Mouse (Mus musculus) gastrocnemius, postnatal 4 days (tissue): ENCODE results near the gene Mup22. TPM values are rescaled to one million over a fixed set of nuclear protein-coding genes. Genes with fewer than 3 reads are reported as not detected.
"Not testable (repeated sequence)": the region's sequence is repeated elsewhere in the genome, so short reads cannot be mapped to it uniquely, and the experiment has no call there.

Experiments
- DNase-seq, 2 experiments: peaks; one replicate each; pipeline ENCODE4 v3.0.0; 2021 to 2022; ENCODE audit warnings: low spot score in 2 of 2, mixed read lengths in 2 of 2
- long read RNA-seq, 2 experiments: library from polyadenylated mRNA; stranded (forward); transcript quantifications; one replicate each; pipeline ENCODE4 v2.0.0; 2021
- total RNA-seq, 2 experiments: library from RNA; stranded (reverse); gene quantifications; 2 replicates each; pipeline ENCODE4 v1.2.3; 2021

The Mup22 gene
- total RNA-seq = not detected
- long read RNA-seq, experiment 1 = 0 reads
- long read RNA-seq, experiment 2 = 0 reads

GRCm38 (mm10) chr4:60821363-60821762, at the start of gene Mup22:
Gene Mup22, minus strand, starts transcription at chr4:60821463.
- not testable (repeated sequence) for DNase-seq

GRCm38 (mm10) chr4:60840889-60841288, 19.6 kb upstream of the Mup22 start:
- DNase-seq = not testable (repeated sequence)

Other genes starting within 250 kb of the Mup22 start
- gene Mup10, start 239.3 kb downstream of the Mup22 start, total RNA-seq = not detected
- gene Mup11, start 159.1 kb downstream of the Mup22 start, total RNA-seq = not detected
- not detected for gene Mup12, start 80.1 kb downstream of the Mup22 start, total RNA-seq